Mouse (Mus musculus) B cell, adult 2 months (primary cell): ENCODE data around the gene Nosip.

Experiments
- DNase-seq, 2 experiments: peaks; one replicate each; pipeline ENCODE4 v3.0.0; 2022

Gene Nosip

DNA sequence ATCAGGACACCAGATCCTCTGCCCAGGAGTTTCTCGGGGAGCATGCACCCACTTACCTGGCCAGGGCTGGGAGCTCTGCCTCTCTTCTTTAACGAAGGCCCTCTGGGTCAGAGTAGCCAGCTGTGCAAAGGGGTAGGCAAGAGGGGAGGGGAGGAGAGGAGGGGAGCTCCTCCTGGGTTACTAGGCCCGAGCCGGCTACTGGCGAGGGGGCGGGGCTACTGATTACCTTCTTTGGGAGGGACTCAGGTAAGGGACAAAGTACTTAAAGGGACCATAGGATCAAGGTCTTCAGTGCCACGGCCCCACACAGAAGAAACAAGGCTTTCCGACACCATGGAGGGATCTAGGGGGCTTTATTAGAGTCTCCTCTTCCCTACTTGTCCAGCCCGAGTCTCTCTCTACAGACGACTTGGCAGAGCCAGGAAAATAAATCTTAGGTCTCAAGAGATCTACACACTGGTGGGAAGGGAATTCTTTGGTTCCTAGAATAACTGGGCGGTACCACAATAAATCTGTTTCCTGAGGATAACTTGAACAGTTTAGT lies 625 bp upstream of the Nosip start:
- peak in 1 of 2 experiments; percentile 18 for DNase-seq

DNA sequence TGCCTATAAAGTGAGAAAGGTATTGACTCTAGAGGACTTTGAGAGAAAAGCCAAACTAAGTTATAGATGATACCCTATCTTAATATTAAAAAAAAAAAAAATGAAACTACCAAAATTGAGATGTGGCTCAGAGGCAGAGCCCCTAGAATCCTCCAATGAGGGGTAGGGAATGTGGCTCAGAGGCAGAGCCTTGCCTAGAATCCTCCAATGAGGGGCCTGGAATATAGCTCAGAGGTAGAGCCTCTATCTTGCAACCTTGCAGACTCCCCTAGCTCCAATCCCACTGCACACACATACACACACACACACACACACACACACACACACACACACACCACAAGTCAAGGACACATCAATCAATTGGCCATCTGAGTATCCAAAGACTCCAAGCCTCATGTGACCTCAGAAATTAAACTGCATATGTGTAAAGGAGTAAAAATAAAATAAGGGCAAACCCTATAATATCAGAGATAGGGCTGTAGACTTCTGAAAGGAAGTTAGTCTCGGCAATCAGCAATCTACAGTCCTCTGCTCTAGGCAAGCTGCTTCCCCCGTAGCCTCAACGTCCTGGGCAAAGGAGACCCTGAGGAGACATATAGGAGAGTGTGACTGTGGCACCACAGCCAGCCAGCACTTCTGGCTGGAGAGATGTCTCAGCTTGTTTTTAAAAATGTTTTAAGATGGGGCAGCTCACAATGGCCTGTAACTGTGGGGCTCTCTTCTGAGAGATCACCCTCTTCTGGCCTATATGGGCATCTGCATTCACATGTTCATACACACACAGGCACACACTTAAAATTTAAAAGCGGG lies 5.2 kb downstream of the Nosip start:
- no peak for DNase-seq

DNA sequence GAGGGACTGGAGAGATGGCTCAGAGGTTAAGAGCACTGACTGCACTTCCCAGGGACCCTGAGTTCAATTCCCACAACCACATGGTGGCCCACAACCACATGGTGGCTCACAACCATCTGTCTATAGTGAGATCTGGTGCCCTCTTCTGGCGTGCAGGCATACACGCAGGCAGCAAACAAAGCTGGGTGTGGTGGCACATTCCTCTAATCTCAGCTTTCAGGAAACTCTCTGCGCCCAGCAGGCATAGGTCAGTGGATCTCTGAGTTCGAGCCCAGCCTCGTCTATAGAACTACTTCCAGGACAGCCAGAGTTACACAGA lies 5.7 kb downstream of the Nosip start:
- peak; percentile 62 to 63 for DNase-seq

DNA sequence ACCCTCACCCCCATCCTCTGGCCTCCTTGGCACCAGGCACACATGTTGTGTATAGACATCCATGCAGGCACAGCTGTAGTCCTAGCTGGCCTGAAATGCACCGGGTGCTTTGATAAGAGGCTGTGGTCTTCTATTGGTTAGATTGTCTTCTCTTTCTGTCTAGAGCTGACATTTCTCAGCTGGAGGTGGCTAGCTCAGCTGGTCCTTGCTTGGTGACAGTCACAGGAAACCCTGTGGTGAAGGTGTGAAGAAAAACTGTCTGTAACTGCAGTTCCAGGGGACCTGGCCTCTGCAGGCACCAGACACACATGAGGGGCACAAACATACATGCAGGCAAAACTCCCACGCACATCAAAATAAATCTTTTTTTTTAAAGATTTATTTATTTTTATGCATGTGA lies 7.4 kb downstream of the Nosip start:
- DNase-seq, result no peak

DNA sequence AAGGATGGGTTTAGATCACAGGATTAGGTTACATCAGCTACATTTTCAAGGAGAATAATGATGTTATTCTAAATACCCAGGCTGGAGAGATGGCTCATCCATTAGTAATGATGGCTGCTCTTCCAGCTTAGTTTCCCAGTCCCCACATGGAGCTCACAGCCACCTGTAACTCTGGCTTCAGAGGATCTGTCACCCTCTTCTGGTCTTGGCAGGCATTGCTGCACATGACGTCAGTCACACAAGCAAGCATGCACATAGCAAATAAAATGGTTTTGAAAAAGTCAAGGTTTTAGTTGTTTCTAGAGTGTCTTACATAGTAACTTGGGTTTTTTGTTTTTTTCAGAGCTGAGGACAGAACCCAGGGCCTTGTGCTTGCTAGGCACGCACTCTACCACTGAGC lies 10.0 kb downstream of the Nosip start:
- no peak for DNase-seq

DNA sequence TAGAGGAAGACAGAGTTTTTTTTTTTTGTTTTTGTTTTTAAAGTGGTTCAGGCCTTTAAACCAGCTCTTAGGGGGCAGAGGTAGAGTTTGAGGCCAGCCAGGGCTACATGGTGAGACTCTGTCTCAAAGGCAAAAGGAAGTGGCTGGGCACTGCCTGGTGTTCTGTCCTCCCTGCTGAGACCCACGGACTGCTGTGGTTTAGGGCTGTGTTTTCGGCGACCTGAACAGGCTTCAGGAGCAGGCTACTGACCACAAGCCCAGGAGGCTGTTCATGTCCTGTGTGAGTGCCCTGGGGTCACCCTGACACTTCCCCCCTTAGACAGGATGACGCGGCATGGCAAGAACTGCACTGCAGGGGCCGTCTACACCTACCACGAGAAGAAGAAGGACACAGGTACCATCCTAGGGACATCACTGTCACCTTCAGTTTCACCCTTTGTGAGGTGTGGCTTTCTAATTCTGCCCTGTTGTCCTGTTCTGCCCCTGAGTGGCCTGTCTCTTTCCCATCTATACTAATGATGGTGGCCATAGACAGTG lies 11.0 kb downstream of the Nosip start:
- DNase-seq, result no peak

DNA sequence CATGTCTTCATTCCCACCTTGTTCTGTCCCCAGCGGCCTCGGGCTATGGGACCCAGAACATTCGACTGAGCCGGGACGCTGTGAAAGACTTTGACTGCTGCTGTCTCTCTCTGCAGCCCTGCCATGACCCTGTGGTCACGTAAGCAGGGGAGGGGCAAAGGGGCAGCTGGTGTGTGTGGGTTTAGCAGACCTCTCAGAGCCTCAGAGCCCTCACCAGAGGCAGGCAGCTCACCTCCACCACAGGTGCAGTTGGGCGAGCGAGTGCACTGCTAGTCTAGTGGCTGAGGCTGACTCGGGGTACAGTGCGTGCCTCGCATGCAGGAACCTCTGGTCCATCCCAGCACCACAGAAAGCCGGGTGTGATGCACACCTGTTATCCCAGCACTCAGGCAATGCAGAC lies 11.7 kb downstream of the Nosip start:
- no peak for DNase-seq

DNA sequence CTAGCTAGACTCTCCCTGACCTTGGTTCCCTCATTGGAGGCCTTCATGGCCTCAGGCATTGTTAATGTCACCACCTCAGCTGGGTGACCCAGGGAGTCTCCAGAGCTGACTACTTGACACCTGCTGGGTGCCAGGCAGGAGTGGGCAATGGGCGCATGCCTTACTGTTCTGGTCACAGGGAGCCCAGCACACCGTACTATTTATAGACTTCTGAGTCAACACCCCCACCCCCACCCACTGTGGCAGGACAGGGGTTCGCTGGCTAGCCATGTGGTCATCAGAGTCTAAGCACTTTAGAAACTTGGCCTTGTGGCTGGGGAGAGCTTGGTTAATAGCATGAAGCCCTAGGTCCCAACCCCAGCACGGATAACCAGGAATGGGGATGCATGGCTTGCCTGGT lies 13.2 kb downstream of the Nosip start:
- DNase-seq, result no peak

DNA sequence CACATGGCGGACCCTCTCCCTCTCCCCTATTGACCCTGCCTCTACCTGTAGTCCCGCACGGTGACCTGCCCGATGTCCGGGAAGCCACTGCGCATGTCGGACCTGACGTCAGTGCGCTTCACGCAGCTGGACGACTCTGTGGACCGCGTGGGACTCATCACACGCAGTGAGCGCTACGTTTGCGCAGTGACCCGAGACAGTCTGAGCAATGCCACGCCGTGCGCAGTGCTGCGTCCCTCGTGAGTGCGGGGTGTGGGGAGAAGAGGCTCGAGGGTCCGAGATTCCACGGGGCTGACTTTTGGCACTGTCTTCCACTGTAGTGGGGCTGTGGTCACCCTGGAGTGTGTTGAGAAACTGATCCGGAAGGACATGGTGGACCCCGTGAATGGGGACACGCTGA lies 14.3 kb downstream of the Nosip start:
- DNase-seq, result no peak

DNA sequence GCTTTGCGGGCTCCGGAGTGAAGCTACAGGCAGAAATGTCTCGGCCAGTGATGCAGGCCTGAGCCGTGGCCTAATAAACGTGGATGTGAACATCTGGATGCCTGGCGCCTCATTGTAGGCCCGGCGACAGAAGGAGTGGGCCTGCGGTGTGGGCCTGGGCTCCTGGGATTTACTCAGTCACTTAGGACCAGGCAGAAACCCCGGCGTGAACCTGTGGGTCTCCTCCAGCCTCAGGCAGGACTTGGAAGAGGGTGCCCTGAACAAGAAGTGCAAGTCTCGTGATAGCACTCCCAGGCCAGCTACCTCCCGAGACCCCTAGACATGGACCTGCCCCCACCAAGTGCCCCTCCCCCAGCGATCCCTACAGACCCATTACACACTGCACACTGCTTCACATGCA lies 15.1 kb downstream of the Nosip start:
- DNase-seq, result no peak

DNA sequence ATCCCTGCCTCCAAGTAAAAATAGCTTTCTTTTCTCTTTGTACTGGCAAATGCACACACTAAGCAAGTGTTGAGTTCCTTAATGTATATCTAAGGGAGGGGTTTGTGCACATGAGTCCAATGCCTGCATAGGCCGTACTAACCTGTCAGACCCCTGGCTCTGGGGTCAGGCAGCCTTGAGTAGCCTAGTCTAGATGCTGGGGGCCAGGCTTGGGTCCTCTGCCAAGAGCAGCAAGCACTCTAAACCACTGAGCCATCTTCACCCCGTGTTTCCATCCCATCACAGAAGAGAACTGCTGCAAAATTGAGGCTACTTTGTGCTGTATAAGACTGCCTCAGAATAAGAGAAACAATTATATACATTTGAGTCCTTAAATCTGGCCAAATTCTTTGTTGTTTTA lies 15.6 kb downstream of the Nosip start:
- no peak for DNase-seq

DNA sequence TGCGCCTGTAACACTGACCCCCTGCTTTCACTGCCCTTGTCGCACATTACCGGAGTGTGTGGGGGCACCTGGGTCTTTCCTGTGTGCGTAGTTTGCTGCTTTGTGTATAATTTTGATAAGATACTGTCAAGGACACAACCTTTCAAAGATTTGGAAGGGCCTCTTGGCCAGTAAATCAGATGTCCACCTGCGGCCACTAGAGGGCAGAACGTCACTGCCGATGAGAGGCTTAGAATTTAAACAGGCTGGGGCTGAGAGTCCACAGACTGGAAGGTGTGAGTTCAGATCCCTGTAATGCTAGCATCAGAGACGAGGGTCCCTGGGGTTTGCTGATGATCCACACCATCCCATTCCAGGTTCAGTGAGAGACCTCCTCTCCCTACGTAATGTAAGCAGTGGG lies 16.3 kb downstream of the Nosip start:
- DNase-seq, result peak; percentile 82 to 84

DNA sequence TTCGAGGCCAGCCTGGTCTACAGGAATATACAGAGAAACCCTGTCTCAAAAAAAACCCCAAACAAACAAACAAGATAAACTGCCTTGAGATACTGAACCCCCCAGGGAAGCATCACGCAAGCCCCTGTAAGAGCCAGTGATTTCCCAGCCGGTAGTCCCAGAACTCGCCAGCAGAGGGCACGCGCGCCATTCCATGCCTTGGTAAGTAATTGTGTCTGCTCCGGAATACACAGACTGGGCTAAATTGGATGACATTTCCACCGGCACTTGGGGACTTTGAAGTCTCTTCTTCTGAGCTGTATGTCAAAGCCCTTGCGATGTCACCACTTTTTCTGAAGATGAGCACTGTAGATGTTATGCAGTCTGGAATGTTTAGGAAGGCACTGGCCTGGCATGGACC lies 17.6 kb downstream of the Nosip start:
- DNase-seq, result peak; percentile 94 to 95

DNA sequence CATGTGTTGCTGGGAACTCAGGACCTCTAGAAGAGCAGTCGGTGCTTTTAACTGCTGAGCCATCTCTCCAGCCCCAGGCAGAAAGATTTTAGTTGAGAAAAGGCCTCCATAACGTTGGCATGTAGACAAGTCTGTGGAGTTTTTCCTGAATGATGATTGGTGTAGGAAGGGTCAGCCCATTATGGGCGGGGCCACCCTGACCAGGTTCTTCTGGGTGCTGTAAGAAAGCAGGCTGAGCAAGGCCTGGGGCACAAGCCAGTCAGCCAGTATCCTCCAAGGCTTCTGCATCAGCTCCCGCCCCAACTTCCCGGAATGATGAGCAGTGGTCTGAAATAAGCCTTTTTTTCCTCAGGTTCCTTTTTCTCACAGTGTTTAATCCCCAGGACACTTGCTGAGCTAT lies 18.8 kb downstream of the Nosip start:
- DNase-seq, result no peak

DNA sequence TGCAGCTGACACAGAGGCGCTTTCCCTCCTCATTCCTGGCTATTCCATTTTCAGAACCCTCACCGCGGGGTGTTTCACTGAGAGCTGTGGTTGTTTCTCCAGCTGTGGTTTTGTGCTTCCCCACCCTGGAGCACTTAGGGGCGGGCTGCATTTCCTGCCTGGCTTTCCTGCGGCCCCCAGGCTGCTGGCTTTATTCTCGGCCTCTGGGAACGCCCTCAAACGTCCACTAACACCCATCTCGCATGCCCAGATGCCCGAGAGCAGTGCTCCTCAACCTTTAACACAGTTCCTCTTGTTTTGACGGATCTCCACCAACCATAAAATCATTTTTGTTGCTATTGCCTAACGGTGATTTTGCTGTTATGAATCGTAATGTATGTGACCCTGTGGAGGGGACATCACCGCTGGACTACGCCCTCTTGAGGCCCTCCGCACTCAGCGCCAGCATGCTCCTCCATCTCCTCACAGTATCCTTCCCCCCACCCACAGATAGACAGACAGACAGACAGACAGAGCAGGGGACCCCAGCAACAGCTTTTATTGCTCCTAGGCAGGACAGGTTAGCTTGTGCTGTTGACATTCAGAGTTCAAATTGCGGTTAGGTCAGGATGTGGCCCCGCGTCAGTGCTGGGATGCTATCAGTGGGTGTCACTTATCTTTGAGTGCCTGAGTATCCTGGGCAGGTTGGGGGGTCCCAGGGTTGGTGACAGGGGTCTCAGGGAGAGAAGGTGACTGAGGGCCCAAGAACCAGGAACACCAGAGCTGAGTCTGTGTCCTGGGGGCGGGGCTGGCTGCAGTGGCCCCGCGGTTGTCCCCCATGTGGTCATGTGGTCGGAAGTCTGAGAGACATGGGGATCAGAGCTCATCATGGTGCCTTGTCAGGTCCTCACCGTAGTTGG lies 20.4 kb downstream of the Nosip start:
- DNase-seq, result peak; percentile 64 to 67

DNA sequence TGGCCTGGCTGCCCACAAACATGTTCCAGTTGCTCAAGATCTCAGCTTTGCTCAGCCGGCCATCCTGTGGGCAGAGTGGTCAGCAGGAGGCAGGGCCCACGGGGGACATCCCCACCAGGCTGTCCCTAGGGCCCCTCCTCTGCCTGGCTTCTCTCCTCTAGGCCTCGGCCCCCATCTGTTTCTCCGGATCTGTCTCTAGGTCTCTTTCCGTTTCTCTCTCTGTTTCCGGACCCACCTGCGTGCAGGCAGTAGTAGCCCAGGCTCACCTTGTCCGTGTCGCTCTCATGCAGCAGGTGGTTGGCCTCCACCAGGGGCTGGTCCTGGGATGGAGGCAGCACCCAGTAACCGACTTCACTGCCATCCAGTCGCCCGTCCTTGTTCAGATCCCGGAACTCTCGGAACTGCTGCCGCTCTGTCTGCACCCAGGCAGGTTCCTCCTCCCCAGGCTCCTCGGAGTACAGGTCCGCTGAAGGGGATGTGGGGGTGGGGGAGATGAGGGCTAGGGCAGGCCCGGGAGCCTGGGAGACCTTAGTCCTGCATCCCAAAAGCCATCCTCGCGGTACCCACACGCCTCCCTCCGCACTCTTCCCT lies 21.2 kb downstream of the Nosip start:
- DNase-seq, result no peak

DNA sequence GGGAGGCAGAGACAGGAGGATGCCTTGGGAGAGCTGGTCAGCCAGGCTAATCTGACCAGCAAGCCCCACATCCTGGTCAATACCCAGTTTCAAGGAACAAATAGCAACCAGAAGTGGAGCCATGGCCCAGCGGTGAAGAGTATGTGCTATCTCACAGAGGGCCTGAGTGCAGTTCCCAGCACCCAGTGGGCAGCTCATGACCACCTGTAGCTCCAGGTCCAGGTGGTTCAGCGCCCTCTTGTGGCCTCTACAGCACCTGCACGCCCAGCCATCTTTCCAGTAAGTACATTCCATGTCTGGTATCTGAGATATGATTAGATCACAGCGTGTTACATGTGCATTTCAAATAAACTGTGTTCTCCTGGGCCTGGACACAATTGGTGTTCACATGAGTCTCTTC lies 23.9 kb downstream of the Nosip start:
- DNase-seq, result peak in 1 of 2 experiments; percentile 19

DNA sequence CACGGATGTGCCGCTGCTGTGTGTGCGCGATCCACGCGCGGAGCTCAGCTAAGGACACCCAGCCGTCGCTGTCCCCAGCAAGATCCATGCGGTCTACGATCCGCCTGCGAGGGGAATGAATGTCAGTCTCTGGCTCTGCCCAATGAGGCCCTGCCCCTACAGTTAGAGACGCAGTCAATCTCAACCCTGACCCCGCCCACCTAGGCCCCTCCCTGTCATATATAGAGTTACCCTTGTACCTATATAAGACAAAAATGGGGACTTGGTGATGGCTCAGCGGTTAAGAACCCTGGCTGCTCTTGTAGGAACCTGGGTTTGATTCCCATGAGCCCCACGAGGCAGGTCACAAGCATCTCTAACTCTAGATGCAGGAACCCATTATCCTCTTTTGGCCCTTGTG lies 26.4 kb downstream of the Nosip start:
- DNase-seq, result no peak

DNA sequence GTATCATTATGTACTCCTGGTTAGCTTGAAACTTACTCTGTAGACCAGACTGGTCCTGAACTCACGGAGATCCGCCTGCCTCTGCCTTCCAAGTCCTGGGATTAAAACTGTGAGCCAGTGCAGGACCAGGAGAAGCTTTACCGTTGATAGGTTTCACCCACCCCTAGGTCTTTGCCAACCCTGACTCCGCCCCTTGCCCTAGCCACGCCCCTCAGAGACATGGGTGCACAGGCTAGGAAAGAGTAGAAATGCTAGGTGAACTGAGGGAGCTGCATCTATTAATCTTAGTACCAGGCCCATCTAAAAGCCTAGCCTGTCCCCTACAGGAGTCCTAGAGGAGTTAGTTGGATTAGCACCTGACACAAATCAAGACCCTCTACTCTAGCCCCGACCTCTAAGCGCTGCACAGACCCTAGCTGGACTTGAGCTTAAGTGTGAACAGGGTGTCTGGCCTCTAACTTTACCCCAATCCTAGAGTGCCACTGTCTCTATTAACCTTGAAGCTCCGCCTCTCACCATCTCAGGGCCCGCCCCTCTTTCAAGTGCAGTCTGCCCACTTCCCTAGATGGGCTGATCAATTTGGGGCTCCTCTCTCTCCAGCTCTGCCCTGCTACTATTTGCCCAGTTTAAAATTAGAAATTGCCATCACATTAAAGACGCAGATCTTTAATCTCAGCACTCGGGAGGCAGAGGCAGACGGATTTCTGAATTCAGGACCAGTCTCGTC lies 28.2 kb downstream of the Nosip start:
- peak; percentile 56 to 62 for DNase-seq

DNA sequence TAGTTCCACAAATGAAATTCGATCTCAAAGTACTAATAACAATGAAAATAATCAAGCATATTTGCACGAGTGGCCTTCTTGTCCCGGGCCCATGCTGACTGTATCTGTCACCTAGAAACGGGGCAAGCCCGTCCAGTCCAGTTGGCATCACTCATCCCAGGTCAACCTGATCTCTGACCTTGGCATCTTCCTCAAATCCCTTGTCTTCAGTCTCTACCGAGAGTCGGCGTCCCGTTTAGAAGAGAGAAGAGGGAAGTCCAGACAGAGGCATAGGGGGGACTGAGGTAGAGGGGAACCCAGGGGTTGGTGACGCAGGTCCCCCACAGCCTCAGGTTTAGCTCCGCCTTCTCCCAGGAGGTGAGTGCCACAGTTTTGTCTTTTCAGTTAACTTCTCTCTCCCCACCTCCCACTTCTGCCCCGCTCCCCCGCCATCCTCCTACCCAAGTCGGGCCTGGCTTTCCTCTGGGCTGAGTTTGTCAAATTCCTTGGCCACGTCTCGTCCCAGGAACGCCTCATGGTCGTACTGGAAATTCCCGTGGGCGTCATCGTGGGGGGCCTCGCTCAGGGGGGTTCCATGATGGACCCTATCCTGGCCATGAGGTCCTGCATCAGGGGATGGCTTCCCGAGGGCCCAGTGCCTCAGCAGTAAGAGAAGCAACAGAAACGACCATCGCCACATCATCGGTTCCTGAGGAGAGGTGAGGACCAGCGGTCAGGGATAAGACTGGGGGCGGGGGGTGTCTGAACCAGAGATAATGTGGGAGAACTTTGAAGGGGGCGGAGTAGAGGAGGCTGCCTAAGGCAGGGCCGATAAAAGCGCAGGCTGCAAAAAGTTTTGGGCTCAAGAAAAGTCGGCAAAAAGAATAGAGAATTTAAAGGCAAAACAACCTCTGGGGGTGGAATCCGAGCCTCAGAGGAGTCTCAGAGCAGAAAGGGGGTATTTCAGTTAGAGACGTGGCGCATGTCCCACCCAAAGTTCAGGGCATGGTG lies 29.1 kb downstream of the Nosip start:
- DNase-seq, result peak; percentile 18 to 37

DNA sequence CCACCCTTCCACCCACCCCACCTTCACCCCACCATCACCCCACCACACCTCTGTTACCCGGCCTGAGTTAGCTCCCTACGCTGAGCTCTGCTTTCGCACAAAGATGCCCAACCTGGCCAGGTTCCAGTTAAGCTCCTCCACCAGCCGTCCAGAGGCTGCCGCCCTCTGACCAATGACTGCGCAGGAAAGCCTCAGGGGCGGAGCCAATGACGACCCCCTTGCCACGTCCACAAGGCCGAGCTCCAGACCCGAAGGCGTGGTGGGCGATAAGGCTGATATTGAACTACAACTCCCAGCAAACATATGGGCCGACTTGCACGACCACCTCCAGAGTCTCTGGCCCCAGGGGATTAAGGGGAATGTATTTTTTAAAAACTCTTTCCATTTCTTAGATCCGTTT lies 29.8 kb downstream of the Nosip start, which contains the start of gene Rcn3:
Rcn3 (minus strand) TSS at position 174 of the 400 bp plus-strand sequence.
- peak in 1 of 2 experiments; percentile 12 for DNase-seq
